Mouse (Mus musculus): ENCODE data around the gene 4930402H24Rik.

DNA sequence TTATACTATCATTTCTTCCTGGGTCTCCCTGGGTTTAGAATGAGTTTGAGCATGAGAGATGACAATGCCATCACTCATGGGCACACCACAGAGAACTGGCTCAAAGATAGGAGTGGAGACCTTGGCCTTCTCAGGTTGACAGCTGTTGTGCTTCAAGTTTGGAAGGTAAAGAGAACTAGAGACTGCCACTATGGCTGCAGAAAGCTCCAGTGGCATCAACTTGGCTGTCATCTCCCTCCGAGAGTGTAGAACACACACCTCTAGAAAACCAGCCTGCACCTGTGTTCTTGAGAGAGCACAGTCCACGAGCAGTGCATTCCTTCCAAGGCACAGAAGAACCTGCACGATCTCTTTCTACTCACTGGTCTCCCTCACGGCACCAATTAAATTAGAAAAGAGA, 76.7 kb downstream of the 4930402H24Rik start:
- TF ChIP-seq POLR2A (IDR thresholded peaks at IDR 0.05; ENCODE audit: low read depth, low read length): no peak
- no peak for TF ChIP-seq CTCF (IDR thresholded peaks at IDR 0.05; ENCODE audit: extremely low read depth, insufficient read length, insufficient replicate concordance, low read depth, low read length)
